ENCODE assay signal across 9 mouse cellular contexts in the genomic region with DNA sequence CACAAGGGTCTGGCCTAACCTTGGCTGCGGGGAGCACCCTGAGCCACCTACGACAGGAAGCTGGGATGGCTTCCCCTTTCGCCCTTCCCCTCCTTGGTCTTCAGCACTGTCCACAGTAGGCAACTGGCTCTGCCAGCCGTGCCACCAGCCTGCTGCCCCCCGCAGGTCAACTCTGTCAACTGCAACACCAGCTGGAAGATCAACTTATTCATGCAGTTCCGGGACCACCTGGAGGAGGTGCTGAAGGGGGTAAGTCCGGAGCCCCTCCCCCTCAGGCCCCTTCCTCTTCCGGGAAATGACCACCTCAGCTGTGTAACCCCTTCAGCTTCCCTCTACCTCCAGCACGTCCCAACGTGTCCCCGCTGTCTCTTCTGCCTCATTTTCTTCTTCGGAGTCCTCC. TPM values are rescaled to one million over a fixed set of nuclear protein-coding genes. Genes with fewer than 3 reads are reported as not detected.
DNase-seq lines count a peak whose midpoint lies in the region; ATAC-seq and TF ChIP-seq lines count a peak whose summit lies in the region.
"Had no signal": no experiment of that assay in that cellular context is flagged by ENCODE, and none has a peak within 500 bp of the region (broad histone marks: within the 10 kb centered on the region; RNA-seq: fewer than 3 reads in every experiment).

No protein-coding gene starts in this region.

- H3K9me3 ChIP-seq in intestine, postnatal 0 days (ENCODE audit: control insufficient read depth), result no peaks in the 10 kb centered on the region
- H3K9me3 ChIP-seq in intestine, embryonic 15.5 days, result no peaks in the 10 kb centered on the region
- no peaks in the 10 kb centered on the region for H3K9me3 ChIP-seq in CH12.LX (replicated peaks; ENCODE audit: low read length)
- H3K9me3 ChIP-seq in liver, postnatal 0 days (ENCODE audit: low read length), result no peaks in the 10 kb centered on the region
- H3K9me3 ChIP-seq: embryonic facial prominence, embryonic 15.5 days had no signal

- DNase-seq in CH12.LX (ENCODE audit: extremely low read depth), result no peak
- DNase-seq in adrenal gland, postnatal 14 days, result peak; percentile 50
- peak; percentile 50 for DNase-seq in liver, postnatal 0 days
- DNase-seq in thymus, postnatal 14 days, result peak; percentile 72
- no peak for DNase-seq in heart, adult 18-20 months

- dilution Hi-C loops in CH12.LX (cut with MboI; ENCODE audit: extremely low pct_ligation_motif_present, extremely low pct_unique_long_range_greater_than_20kb, low sequenced_read_pairs), result no loop called here

- peak; percentile 74 for TF ChIP-seq CTCF in intestine, postnatal 0 days (IDR thresholded peaks at IDR 0.05; ENCODE audit: low read depth)
- TF ChIP-seq CTCF in CH12.LX (conservative IDR thresholded peaks at IDR 0.05 in 1 of 2, IDR thresholded peaks at IDR 0.05 in 1 of 2; ENCODE audit: low read depth in 2 of 2, low read length in 2 of 2), result peak; percentile 26 to 68; a peak in 2 of 4 replicates
- peak; percentile 64 for TF ChIP-seq CTCF in liver, postnatal 0 days (IDR thresholded peaks at IDR 0.05; ENCODE audit: low read depth)

- ATAC-seq in intestine, postnatal 0 days, result no peak
- no peak for ATAC-seq in intestine, embryonic 15.5 days
- ATAC-seq in liver, postnatal 0 days, result no peak
- no peak for ATAC-seq in inflammation-experienced regulatory T-cells, adult 6 months

- peak; percentile 39 for TF ChIP-seq RAD21 in CH12.LX (IDR thresholded peaks at IDR 0.05; ENCODE audit: low read depth, low read length)

- H3K36me3 ChIP-seq in intestine, postnatal 0 days (ENCODE audit: control insufficient read depth, insufficient read depth), result peaks cover 54% of the 10 kb centered on the region
- H3K36me3 ChIP-seq in intestine, embryonic 15.5 days, result 0 out of 2 replicates have a peak, but pooled peaks cover 10% of the 10 kb centered on the region
- H3K36me3 ChIP-seq in CH12.LX (replicated peaks in 1 of 2; ENCODE audit: control insufficient read depth in 1 of 2, insufficient read depth in 1 of 2, low read length in 1 of 2), result peaks cover 10 to 69% of the 10 kb centered on the region in 2 experiments
- H3K36me3 ChIP-seq in liver, postnatal 0 days (replicated peaks; ENCODE audit: insufficient read depth, low read length), result 0 out of 2 replicates have a peak, but pooled peaks cover 3% of the 10 kb centered on the region

- no peak overlapping the region for H3K4me2 ChIP-seq in intestine, postnatal 0 days (replicated peaks; ENCODE audit: low read depth)
- no peak overlapping the region for H3K4me2 ChIP-seq in intestine, embryonic 15.5 days (replicated peaks)
- H3K4me2 ChIP-seq in CH12.LX (ENCODE audit: insufficient read depth, low read depth, poor library complexity, severe bottlenecking), result no peak overlapping the region
- H3K4me2 ChIP-seq in liver, postnatal 0 days (ENCODE audit: low read depth, low read length), result no peak overlapping the region
- H3K4me2 ChIP-seq: embryonic facial prominence, embryonic 15.5 days had no signal

- no peak for TF ChIP-seq POLR2A in CH12.LX (IDR thresholded peaks at IDR 0.05; ENCODE audit: low read depth, low read length)

- TF ChIP-seq EP300 in CH12.LX (IDR thresholded peaks at IDR 0.05; ENCODE audit: low read length), result no peak
- no peak for TF ChIP-seq EP300 in liver, postnatal 0 days (IDR thresholded peaks at IDR 0.05; ENCODE audit: low read depth)

- no peaks in the 10 kb centered on the region for H3K79me2 ChIP-seq in CH12.LX (replicated peaks; ENCODE audit: control insufficient read depth, extremely low read depth, insufficient read depth, poor library complexity, severe bottlenecking)

- no peak overlapping the region for H3K27ac ChIP-seq in intestine, postnatal 0 days (ENCODE audit: low read depth, low read length)
- no peak overlapping the region for H3K27ac ChIP-seq in intestine, embryonic 15.5 days
- H3K27ac ChIP-seq in CH12.LX (ENCODE audit: insufficient read depth, low read depth), result no peak overlapping the region
- no peak overlapping the region for H3K27ac ChIP-seq in liver, postnatal 0 days (ENCODE audit: low read depth)
- H3K27ac ChIP-seq: embryonic facial prominence, embryonic 15.5 days had no signal

- no peaks in the 10 kb centered on the region for H3K27me3 ChIP-seq in intestine, postnatal 0 days (replicated peaks; ENCODE audit: control insufficient read depth, insufficient read depth, low read length)
- no peaks in the 10 kb centered on the region for H3K27me3 ChIP-seq in intestine, embryonic 15.5 days (replicated peaks)
- no peaks in the 10 kb centered on the region for H3K27me3 ChIP-seq in CH12.LX (replicated peaks)
- no peaks in the 10 kb centered on the region for H3K27me3 ChIP-seq in liver, postnatal 0 days (ENCODE audit: insufficient read depth, low read length)
- H3K27me3 ChIP-seq: embryonic facial prominence, embryonic 15.5 days had no signal

- 55% methylated on average over 12 of the region's 12 CpGs for WGBS in intestine, postnatal 0 days
- WGBS in intestine, embryonic 15.5 days, result 44% methylated on average over 12 of the region's 12 CpGs
- WGBS in liver, postnatal 0 days (ENCODE audit: insufficient replicate concordance), result 53% methylated on average over 12 of the region's 12 CpGs

- no peak overlapping the region for H3K9ac ChIP-seq in intestine, postnatal 0 days (ENCODE audit: low read depth, low read length)
- no peak overlapping the region for H3K9ac ChIP-seq in intestine, embryonic 15.5 days
- no peak overlapping the region for H3K9ac ChIP-seq in CH12.LX (ENCODE audit: insufficient read depth, low read depth)
- H3K9ac ChIP-seq in liver, postnatal 0 days (replicated peaks), result no peak overlapping the region
- H3K9ac ChIP-seq: embryonic facial prominence, embryonic 15.5 days had no signal

- in situ Hi-C loops in CH12.LX (cut with MboI; ENCODE audit: low pct_ligation_motif_present, low pct_unique_long_range_greater_than_20kb, low sequenced_read_pairs), result loop anchor here (10.0 kb wide), 1 partner anchor 53 kb away; no protein-coding TSS in a partner anchor

- H3K4me3 ChIP-seq in intestine, postnatal 0 days (ENCODE audit: low read depth, low read length), result no peak overlapping the region
- no peak overlapping the region for H3K4me3 ChIP-seq in intestine, embryonic 15.5 days (replicated peaks)
- no peak overlapping the region for H3K4me3 ChIP-seq in CH12.LX (replicated peaks in 1 of 3; ENCODE audit: low read depth in 2 of 3, low read length in 2 of 3, poor library complexity in 1 of 3)
- no peak overlapping the region for H3K4me3 ChIP-seq in liver, postnatal 0 days (ENCODE audit: low read depth, low read length)
- H3K4me3 ChIP-seq: embryonic facial prominence, embryonic 15.5 days had no signal

- H3K4me1 ChIP-seq in intestine, postnatal 0 days (replicated peaks; ENCODE audit: control insufficient read depth, insufficient read depth, low read length), result peaks cover 5% of the 10 kb centered on the region; the same call in 1 of the 2 replicates
- peaks cover 25% of the 10 kb centered on the region for H3K4me1 ChIP-seq in intestine, embryonic 15.5 days (replicated peaks)
- H3K4me1 ChIP-seq in CH12.LX (ENCODE audit: control insufficient read depth in 1 of 2, insufficient read depth in 2 of 2), result peaks cover 3 to 8% of the 10 kb centered on the region in 2 experiments; a peak in 3 of 4 replicates
- H3K4me1 ChIP-seq in liver, postnatal 0 days (ENCODE audit: insufficient read depth), result 0 out of 2 replicates have a peak, but pooled peaks cover 4% of the 10 kb centered on the region
- H3K4me1 ChIP-seq: embryonic facial prominence, embryonic 15.5 days had no signal

TF ChIP-seq in CH12.LX, 34 proteins besides CTCF, POLR2A, EP300 and RAD21:
- TF ChIP-seq MXI1 (IDR thresholded peaks at IDR 0.05; ENCODE audit: low read depth, low read length), result no peak
- TF ChIP-seq ZC3H11A (IDR thresholded peaks at IDR 0.05; ENCODE audit: low read depth, low read length), result no peak
- TF ChIP-seq SMC3 (IDR thresholded peaks at IDR 0.05; ENCODE audit: low read depth, low read length), result peak; percentile 59
- no peak for TF ChIP-seq RCOR1 (conservative IDR thresholded peaks at IDR 0.05; ENCODE audit: low read depth, low read length)
- no peak for TF ChIP-seq MEF2A (IDR thresholded peaks at IDR 0.05; ENCODE audit: borderline replicate concordance, low read depth, low read length)
- TF ChIP-seq GABPA (IDR thresholded peaks at IDR 0.05; ENCODE audit: insufficient replicate concordance, low read depth, low read length), result no peak
TF ChIP-seq in CH12.LX: peak in this region for 1.

RNA-seq across cellular contexts. Expression of a gene that starts 30.3 kb away (rescaled TPM):
- polyA plus RNA-seq in intestine, postnatal 0 days (2015; fragmentation: Nextera tagmentation; extraction: Ambion mirVana), result 6.1 and 7.2 TPM in 2 replicates
- 13.0 and 14.5 TPM in 2 replicates for polyA plus RNA-seq in intestine, embryonic 15.5 days (2015; fragmentation: Nextera tagmentation; extraction: Ambion mirVana)
- total RNA-seq in CH12.LX (2012; rRNA removed), result 8.3 and 11.3 TPM in 2 replicates
- total RNA-seq in CH12.LX (2014; rRNA removed), result 2.5 TPM in 2 replicates
- 8.5 and 9.5 TPM in 2 replicates for polyA plus RNA-seq in CH12.LX (2012; ENCODE audit: insufficient read length, low read depth)
- total RNA-seq in adrenal gland, postnatal 14 days (2021), result 7.4 and 10.9 TPM in 2 replicates
- 0.36 and 0.45 TPM in 2 replicates for polyA plus RNA-seq in liver, postnatal 0 days (2015; fragmentation: Nextera tagmentation; extraction: Ambion mirVana)
- 1 to 10 TPM; 3.9 to 8.2 (median 7.1) TPM for polyA plus RNA-seq in inflammation-experienced regulatory T-cells, adult 6 months (2017; shearing (Covaris generic))
- 1 to 10 TPM; 4.1 to 5.8 TPM for total RNA-seq in heart, adult 18-20 months (2021)

RNA-seq across cellular contexts. Expression of a gene that starts 46.3 kb away (rescaled TPM):
- polyA plus RNA-seq in intestine, postnatal 0 days (2015; fragmentation: Nextera tagmentation; extraction: Ambion mirVana), result 190 and 206 TPM in 2 replicates
- polyA plus RNA-seq in intestine, embryonic 15.5 days (2015; fragmentation: Nextera tagmentation; extraction: Ambion mirVana), result 266 and 272 TPM in 2 replicates
- 198 and 208 TPM in 2 replicates for total RNA-seq in CH12.LX (2012; rRNA removed)
- total RNA-seq in CH12.LX (2014; rRNA removed), result 240 and 277 TPM in 2 replicates
- 107 and 126 TPM in 2 replicates for polyA plus RNA-seq in CH12.LX (2012; ENCODE audit: insufficient read length, low read depth)
- total RNA-seq in adrenal gland, postnatal 14 days (2021), result 162 and 182 TPM in 2 replicates
- polyA plus RNA-seq in liver, postnatal 0 days (2015; fragmentation: Nextera tagmentation; extraction: Ambion mirVana), result 101 and 107 TPM in 2 replicates
- 100 to 1,000 TPM; 123 to 139 (median 128) TPM for polyA plus RNA-seq in inflammation-experienced regulatory T-cells, adult 6 months (2017; shearing (Covaris generic))
- total RNA-seq in heart, adult 18-20 months (2021), result 100 to 1,000 TPM; 307 to 322 TPM

RNA-seq across cellular contexts. Expression of a gene that starts 58.6 kb away (rescaled TPM):
- polyA plus RNA-seq in intestine, postnatal 0 days (2015; fragmentation: Nextera tagmentation; extraction: Ambion mirVana), result 18.1 and 18.2 TPM in 2 replicates
- 7.3 and 8.1 TPM in 2 replicates for polyA plus RNA-seq in intestine, embryonic 15.5 days (2015; fragmentation: Nextera tagmentation; extraction: Ambion mirVana)
- total RNA-seq in CH12.LX (2012; rRNA removed) (57.3 and 69.8 TPM in 2 replicates), CH12.LX (2014; rRNA removed) (61.8 and 62.9 TPM in 2 replicates)
- 123 and 140 TPM in 2 replicates for polyA plus RNA-seq in CH12.LX (2012; ENCODE audit: insufficient read length, low read depth)
- total RNA-seq in adrenal gland, postnatal 14 days (2021), result 33.5 and 41.7 TPM in 2 replicates
- 2.7 and 2.9 TPM in 2 replicates for polyA plus RNA-seq in liver, postnatal 0 days (2015; fragmentation: Nextera tagmentation; extraction: Ambion mirVana)
- 10 to 100 TPM in 1 of 3 experiments, 1 to 10 TPM in 2; 5.1 to 23.3 (median 6.8) TPM for polyA plus RNA-seq in inflammation-experienced regulatory T-cells, adult 6 months (2017; shearing (Covaris generic))
- total RNA-seq in heart, adult 18-20 months (2021), result 10 to 100 TPM; 14.9 to 16.4 TPM

Comparison
In these comparisons a context has a peak if more than half of its experiments do, and no peak if none do; other contexts are left out.
1. DNase-seq: peak in adrenal gland, postnatal 14 days (single experiment), liver, postnatal 0 days (single experiment) and thymus, postnatal 14 days (single experiment); none in CH12.LX (single experiment) and heart, adult 18-20 months (0 of 2).
2. Peak in every context shown above with its lines, with median percentiles within 50 percentile points of each other: CTCF ChIP-seq.